Mouse (Mus musculus): ENCODE results near the gene Fcgr2b. TPM values are rescaled to one million over a fixed set of nuclear protein-coding genes. Genes with fewer than 3 reads are reported as not detected.
A peak's percentile ranks its signal among the peaks of the same experiment; 100 is the strongest.
"Not testable (repeated sequence)": the region's sequence is repeated elsewhere in the genome, so short reads cannot be mapped to it uniquely, and the experiment has no call there.

The Fcgr2b gene
- 1 to 10 TPM; 3.6 to 3.8 TPM for total RNA-seq (2021)
- long read RNA-seq, experiment 1, partial matches to known transcripts: 0 of 1 reads
- long read RNA-seq, experiment 1, other reads (novel, unspliced or antisense): 0 of 1 reads
- long read RNA-seq, experiment 2, partial matches to known transcripts: 0 of 1 reads
- long read RNA-seq, experiment 2, other reads (novel, unspliced or antisense): 0 of 1 reads

GRCm38 (mm10) chr1:170976447-170976846, at the start of gene Fcgr2b:
Gene Fcgr2b (minus strand): TSS chr1:170976547.
- DNase-seq (ENCODE audit: low spot score in 2 of 2): no peak

- no peak for DNase-seq (ENCODE audit: low spot score in 2 of 2)
Observed at GRCm38 (mm10) chr1:171019311-171019950, 43.1 kb upstream of the Fcgr2b start.

DNA sequence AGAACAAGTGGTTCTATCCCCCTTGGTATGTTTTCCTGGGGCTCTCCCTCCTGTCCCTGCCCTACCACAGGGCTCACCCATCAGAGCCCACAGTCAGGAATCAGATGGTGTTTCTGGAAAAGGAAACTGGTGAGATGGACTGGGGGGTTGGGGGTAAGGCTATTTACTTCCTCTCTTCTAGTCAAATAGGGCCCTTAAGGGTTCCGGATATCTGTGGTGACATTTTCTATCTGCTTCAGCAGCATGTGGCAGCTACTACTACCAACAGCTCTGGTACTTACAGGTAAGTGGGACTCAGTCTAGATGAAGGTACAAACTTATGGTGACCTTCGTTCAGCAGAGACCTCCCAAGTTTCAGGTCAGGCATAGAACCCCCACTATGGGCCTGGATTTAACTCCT, 42.4 kb upstream of the Fcgr2b start, which contains the start of gene Fcgr4:
Gene Fcgr4, plus strand, starts transcription at position 184 of the 400 bp plus-strand sequence.
- no peak for DNase-seq (ENCODE audit: low spot score in 2 of 2)

DNA sequence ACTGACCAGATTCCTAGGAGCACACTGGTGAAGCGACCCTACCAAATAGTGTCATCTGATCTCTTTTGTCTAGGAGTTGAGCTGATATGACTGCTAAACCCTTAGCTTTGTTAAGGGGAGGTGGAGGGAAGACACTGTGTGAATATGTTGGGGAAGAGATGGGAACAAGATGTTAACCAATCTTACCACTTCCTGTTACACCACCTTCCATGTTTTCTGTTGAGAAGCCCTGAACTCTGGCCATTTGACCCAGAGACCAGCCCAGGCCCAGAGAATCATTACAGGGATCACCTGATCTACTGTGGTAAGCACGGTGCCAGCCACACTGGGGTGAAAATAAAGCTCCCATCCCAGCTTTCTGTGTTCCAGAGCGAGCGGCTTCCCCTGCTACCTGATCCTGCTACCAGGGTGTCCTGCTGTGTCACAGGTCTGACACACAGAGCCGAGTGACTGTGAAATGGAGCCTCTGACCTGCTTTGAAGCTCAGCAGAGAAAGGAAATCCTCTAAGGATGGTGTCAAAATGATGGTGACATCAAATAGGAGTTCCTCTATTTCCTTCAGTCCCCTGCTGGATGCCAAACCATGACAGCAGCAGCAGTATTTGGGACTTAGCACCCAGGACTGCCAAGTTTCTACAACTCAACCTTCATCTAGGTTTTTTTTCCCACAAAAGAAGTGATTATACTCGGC, 41.3 kb upstream of the Fcgr2b start:
- no peak for DNase-seq (ENCODE audit: low spot score in 2 of 2)

DNA sequence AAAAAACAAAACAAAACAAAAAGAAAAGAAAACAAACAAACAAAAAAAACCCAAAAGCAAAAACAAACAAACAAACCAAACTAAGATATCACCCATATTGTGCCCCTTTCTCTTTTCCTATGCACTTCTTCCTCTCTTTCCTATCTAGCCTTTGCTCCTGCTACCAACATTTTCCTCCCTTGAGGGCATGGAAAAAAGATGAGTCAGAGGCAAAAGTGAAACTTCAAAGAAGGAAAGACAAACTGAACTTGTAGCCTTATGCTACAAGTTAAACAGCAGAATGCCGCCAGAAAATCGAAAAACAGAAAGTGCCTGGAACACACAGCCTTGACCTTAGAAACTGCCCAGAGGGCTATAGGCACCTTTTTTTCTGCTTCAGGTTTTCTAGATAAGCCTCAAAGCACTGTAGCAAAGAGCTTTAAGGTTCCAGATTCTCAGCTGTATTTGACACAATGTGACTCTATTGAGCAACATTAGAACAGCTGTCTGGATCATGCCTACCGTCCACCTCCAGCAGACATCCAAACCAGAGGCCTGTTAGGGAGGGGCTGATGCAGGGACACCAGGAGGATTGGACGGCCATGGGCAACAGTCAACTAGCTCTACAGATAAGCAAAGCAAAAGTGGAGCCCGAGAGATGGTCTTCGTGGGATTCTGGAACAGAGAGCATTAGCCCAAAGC, 40.5 kb upstream of the Fcgr2b start:
- DNase-seq (ENCODE audit: low spot score in 2 of 2): no peak

DNA sequence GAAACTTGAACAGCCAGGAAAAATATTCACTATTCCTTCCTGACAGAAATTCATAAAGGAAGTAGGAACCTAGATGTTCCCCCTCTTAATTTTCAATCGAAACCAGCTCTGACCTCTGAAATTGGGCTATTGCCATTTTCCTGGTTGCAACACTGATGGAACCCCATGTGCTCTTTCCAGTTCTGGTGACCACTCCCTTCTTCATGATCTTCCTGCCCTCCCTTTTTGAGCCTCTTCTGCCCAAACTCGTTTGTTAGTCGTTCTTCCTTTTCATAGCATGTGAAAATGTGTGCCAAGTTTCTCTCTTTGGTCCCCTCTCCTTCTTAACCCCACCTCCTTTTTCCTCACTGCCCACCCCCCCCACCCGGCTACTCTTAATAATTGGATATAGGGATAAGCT, 35.4 kb upstream of the Fcgr2b start:
- no peak for DNase-seq (ENCODE audit: low spot score in 2 of 2)

DNA sequence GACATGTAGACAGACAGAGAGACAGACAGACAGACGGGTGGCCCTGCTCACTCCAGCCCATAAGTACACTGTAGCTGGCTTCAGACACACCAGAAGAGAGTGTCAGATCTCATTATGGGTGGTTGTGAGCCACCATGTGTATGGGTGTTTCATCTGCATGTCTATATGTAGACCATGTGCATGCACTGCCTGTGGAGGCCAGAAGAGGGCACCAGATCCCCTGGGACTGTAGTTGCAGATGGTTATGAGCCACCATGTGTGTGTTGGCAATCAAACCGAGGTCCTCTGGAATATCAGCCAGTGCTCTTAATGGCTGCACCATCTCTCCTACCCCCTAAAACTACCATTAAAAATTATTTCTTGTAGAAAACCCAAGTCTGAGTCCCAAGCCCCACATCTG, 30.6 kb upstream of the Fcgr2b start:
- DNase-seq (ENCODE audit: low spot score in 2 of 2): no peak

DNA sequence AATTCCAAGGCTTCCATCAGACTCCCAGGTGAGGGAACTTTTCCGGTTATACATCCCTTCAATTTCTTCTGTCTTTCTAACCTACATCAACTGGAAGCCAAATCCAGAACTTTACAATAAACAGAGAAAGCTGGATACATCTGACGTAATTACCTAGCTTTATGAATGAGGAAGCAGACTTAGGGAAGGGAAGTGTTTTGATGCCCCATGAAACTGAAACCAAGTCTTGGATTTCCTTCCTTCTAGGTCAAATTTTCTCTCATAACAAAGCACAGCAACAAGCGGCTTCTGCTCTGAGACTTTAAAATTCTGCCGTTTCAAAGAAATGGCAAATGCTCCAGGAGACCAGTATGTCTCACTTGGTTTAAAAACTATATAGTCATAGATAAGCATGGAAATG, 30.0 kb upstream of the Fcgr2b start:
- no peak for DNase-seq (ENCODE audit: low spot score in 2 of 2)

DNA sequence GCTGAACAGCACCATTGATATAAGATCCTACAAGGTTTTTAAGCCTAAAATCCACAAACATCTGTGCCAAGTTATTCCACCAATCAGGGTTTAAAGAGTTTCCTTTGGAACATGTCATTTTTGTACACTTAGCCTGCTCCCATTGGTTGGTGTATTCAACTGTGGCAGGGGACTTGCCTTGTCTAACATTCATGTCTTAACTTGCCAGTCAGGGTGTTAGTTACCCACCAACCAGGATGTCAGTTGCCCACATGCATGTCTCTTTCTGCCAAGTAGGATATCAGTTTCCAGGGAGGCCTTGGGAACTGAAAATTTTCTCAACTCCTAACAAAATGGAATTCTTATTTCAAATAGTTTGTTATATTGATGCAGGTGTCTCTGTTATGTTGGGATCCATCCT, 29.2 kb upstream of the Fcgr2b start:
- DNase-seq (ENCODE audit: low spot score in 2 of 2): no peak

GRCm38 (mm10) chr1:171005081-171005480, 28.7 kb upstream of the Fcgr2b start:
- no peak for DNase-seq (ENCODE audit: low spot score in 2 of 2)

GRCm38 (mm10) chr1:170999811-171000210, 23.5 kb upstream of the Fcgr2b start:
- no peak for DNase-seq (ENCODE audit: low spot score in 2 of 2)

GRCm38 (mm10) chr1:170997756-170998655, 21.7 kb upstream of the Fcgr2b start:
- peak; percentile 36 to 42 for DNase-seq (ENCODE audit: low spot score in 2 of 2)

DNA sequence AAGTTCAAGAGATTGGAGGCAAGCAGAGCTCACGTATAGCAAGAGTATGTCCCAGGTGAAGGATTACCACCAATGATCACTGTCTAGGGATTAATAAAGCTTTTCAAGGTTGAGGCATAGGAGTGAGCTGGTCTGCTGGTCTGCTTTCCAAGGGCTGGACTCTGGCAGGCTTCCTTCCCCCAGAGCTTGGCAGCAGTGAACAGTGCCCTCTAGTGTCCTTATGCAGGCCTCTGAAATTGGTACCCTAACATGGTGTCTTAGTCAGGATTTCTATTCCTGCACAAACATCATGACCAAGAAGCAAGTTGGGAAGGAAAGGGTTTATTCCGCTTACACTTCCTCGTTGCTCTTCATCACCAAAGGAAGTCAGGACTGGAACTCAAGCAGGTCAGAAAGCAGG, 20.4 kb upstream of the Fcgr2b start:
- peak; percentile 38 to 64 for DNase-seq (ENCODE audit: low spot score in 2 of 2)

DNA sequence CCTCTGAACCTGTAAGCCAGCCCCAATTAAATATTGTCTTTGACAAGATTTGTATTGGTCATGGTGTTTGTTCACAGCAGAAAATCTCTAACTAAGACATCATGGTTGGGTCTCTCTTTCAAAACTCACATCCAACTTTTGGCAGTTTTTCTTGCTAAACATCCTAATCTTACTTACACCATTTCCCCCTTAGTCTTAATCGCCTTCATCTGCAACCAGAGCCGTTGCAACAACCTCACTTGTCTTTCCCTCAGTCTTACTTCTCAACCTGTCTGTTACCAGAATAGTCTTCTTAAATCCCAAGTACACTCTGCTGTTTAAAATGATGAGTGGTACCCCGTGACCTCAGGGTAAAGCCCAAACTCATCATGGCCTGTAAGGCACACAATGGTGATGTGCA, 19.7 kb upstream of the Fcgr2b start:
- no peak for DNase-seq (ENCODE audit: low spot score in 2 of 2)

GRCm38 (mm10) chr1:170992550-170992949, 16.2 kb upstream of the Fcgr2b start:
- DNase-seq (ENCODE audit: low spot score in 2 of 2): peak; percentile 45 to 50

GRCm38 (mm10) chr1:170989656-170990055, 13.3 kb upstream of the Fcgr2b start:
- no peak for DNase-seq (ENCODE audit: low spot score in 2 of 2)

DNA sequence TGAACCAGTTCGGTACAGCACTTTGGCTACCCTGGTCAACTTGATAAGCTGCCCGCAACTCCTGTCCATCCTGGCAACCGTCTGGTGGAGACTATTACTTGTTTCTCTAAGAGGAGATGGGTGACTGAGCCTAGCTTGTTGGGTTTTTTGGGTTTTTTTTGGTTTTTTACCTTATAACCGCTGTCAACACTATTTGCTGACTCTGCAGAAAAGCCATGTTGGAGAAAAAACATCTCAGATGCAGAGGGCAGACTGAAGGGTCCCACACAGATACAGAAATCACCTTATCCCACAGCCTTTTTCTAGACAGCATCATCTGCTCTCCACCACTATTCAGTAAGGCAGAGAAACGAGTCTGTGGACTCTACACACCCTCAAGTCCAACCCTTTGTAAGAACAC, 9.5 kb upstream of the Fcgr2b start:
- DNase-seq (ENCODE audit: low spot score in 2 of 2): no peak

- no peak for DNase-seq (ENCODE audit: low spot score in 2 of 2)
Observed at GRCm38 (mm10) chr1:170985092-170985491, 8.7 kb upstream of the Fcgr2b start.

GRCm38 (mm10) chr1:170983066-170983465, 6.7 kb upstream of the Fcgr2b start:
- no peak for DNase-seq (ENCODE audit: low spot score in 2 of 2)

GRCm38 (mm10) chr1:170982301-170982700, 6.0 kb upstream of the Fcgr2b start:
- DNase-seq (ENCODE audit: low spot score in 2 of 2): no peak

GRCm38 (mm10) chr1:170981679-170982078, 5.3 kb upstream of the Fcgr2b start:
- DNase-seq (ENCODE audit: low spot score in 2 of 2): not testable (repeated sequence)
